Mouse (Mus musculus) mature B cell (primary cell): Measurements from ENCODE around the gene Lhfp.
"Not testable (repeated sequence)": the region's sequence is repeated elsewhere in the genome, so short reads cannot be mapped to it uniquely, and the experiment has no call there.

Experiments used
- in situ Hi-C: fragments of 300-500 bp; cut with MboI; formaldehyde crosslinking; loops from 2 replicates; pipeline ENCODE4 v1.14.3; 2019

Lhfp gene

DNA sequence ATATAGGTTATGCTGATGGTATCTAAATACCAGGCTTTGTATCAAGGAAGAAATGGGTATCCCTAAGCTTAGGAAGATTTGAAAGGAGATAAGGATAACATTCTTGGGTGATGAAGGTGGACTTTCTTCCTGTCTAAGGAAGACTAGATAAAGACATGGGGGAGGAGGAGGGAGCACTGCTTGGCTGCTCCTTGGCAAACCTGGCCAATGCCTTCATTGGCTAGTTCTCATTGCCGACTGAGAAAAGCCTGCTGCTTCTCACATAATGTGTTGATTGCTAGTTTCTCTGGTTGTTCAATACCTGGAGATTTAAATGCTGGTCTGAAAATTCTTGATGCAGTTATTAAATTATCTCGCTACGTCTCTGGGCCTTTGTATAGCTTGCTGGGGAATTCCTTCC is 172.0 kb downstream of the Lhfp start:
- in situ Hi-C loops, result no loop called here

DNA sequence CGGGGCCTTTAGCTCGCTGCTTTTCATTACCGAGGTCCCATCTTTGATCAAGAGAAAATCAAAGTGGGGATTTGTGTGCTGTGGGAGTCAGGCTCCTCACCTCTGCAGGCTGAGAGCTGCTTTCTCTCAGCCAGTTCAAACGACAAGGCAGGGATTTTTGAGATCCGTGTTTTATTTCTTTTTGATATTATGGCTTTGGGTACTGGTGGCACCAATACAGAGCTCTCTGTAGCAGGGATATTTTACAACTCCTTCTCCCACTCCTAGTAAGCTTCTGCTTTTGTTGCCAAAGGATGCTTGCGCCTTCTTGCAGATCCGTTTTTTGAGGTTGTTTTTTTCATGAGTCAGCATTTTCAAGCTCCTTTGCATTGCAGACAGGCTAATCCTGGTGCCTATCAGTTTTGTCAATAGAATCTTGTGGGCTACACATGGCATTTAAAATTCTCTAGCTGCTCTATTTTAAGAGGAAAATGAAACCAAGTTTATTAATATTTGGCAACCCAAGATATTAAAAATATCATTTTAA is 172.5 kb downstream of the Lhfp start:
- in situ Hi-C loops, result no loop called here

DNA sequence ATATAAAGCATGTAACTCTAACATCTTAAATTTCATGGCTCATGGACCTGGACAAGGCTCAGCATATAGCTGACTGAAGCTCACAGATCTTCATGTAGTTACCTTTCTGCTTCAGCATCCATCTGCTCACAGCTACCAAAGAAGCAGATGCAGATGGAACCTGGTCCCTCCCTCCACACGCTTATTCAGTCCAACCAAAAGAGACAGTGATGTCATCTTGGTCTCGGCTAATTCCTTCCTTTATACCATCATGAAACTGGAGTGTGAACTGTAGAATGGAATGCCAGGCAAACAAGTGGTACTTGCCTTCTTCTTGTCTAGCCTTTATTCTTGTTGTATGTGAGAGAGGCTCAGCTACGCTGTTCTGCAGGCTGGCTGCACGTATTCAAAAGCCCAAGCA is 173.1 kb downstream of the Lhfp start:
- in situ Hi-C loops, result no loop called here

DNA sequence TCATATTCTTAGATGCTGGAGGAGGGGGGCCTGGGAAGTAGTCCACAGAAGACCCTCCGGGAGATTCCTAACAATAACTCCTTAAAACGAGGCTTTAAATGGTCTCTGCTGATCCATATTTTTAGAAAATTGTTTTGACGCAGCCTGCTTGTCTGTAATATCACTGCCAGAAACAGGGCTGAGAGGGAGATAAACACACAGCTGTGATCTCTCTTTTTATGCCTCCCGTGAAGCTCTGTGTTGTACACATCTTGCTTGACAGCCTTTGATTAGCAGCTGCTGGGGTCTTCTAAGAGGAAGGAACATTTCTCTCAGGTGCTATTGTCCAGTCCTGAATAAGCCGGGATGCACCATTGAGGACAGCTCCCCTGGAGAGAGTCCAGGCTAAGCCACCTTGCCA is 176.4 kb downstream of the Lhfp start:
- in situ Hi-C loops, result no loop called here

DNA sequence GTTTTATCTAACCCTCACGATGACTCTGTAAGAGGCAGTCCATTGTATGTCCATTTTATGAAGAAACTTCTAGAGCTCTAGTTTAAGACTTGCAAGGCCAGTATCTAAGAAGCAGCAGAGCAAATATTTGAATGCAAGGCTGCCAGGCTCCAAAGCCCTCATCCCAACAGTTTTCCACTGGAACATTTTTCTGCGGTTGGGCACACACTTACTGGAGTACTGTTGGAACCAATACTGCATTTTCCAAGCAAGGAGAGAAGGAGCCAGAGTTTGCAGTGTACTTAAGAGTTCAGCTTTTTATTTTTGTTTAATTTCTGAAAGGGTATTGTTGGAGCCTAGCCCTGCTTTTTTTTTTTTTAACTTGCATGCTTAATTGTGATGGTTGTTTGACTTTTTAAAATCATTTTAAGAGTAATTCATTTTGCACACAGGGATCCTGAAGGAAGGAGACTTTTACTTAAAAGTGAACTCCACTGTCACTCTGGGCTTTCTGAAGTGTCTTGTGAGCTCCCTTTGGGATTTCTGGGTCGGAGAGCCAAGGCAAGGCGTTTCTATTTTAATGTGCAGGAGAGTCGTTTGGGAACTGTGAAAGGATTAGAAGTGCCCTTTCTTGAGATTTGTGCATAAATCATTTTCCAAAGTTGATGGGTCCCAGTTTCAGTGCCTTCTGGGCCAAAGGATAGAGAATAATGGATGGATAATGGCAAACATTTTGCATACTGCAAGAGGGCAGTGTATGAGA is 180.4 kb downstream of the Lhfp start:
- in situ Hi-C loops, result no loop called here

DNA sequence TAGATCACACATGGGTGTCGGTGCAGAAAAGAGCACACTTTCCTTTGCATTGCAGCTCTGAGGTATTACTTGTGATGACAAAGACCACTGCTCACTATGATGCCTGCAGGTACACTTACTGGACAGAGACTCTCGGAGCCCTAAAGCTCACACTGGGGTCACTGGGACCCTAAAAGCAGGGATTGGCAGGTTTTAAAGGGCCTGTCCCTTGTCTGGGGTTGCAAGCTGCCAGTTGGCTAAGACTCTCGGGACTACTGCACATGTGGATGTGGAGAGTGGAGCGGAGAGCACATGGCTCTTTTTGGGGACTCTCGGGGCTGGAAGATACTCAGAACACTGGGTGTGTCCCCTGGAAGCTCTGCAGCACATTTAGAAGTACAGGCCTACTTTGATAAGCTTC is 182.8 kb downstream of the Lhfp start:
- in situ Hi-C loops, result no loop called here

DNA sequence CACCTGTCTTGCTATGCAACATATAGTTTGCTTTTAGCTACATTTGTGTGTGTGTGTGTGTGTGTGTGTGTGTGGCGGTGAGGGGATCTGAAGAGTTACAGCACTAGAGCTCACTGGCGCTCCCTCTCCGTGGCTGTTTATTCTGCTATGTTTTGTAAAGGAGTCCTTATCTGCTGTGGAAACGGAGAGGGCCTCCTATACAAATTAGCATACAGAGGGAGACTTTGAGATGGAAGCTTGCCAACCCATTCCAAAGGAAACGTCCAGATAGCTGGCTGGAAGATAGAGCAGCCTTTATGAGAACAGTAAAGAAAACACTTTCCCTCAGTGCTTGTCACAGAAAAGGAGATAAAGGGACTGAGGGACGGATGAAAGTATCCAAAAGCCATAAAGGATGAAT is 184.4 kb downstream of the Lhfp start:
- in situ Hi-C loops, result no loop called here

DNA sequence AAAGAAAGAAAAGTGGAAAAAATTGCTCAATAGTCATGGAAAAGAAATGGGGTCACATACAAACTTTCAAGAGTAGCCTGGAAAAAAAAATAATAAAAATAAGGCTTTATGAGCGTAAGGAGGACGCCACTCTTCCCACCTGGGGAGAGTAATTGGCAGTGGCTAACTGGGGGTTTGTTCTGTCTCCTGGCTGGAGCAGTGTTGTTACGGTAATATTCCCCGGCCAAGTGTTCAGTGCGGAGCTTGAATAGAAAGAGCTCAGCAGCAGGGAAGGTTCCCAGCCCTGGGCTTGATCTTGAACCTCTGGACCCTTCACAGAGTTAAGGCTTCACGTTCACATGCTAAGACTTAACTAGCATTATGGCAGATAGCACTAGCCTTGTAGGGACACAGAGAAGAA is 184.9 kb downstream of the Lhfp start:
- in situ Hi-C loops, result no loop called here

DNA sequence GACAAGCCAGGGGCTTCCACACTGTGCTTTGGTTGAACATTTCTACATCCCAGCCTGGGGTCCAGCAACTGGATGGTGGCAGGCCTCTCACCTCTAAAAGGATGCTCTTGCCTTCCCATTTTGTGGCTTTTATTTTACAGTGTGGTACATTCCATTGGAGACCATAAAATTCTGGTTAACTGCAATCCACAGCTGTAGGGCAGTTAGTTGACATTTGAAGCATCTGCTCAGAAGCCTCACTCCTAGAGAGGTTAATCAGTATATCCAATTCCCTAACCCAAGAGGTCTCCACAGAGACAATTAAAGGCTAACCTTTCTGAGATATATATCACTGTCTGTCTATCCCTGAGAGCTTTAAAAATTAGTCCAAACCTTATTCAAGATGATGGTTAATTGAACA is 186.5 kb downstream of the Lhfp start:
- in situ Hi-C loops, result no loop called here

DNA sequence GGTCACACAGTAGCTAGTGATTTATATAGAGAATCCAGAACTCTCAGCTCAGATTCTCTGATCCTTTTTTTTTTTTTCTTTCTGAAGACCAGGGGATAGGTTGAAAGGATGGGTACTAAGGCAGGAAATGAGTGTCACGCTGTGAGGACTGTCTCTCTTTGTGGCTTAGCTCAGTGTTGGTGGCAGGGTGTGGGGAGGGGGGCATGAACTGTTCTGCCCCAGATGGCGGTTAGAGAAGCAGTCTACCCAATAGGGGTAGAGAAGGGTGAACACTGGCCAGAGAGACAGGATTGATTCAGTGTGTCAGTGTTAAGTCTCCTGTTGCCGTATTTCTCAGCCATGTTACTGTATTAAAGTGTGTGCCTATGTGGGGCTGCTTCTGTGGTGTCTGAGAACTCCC is 189.2 kb downstream of the Lhfp start:
- in situ Hi-C loops, result no loop called here

DNA sequence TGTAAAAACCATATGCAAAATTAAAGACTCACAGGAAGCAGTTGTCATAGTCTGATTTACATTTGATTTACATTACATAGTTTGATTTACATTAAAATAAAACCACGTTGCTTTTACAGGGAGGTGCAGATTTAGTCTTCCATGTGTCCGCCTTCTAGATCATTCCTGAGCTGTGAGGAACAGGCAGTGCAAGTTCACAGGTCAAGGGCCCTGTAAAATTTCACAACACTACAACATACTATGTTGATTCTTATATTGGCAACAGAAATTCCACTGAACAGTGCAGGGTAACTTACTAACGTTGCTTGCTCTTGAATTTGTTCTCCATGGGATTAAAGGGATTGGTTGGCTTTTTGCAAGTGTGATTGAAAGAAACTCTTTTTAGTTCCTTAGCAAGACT is 189.8 kb downstream of the Lhfp start:
- in situ Hi-C loops, result no loop called here

DNA sequence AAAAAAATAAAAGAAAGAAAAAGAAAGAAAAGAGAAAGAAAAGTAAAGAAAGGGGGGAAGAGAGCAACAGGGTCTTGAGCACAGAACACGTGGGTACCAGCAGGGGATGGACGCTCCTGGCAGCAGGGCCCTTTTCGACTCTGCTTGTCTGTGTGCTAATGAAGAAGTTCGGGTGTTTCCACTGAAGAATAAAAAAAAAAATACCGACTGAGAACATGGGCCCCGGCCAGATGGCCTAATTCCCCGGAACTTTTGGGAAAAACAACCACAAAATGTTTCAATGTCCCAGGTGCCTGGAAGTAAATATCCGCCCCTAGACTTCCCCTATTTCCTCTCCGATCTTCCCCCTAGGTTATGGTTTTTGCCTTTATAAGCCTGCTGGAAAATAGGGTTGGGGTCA is 191.1 kb downstream of the Lhfp start:
- in situ Hi-C loops, result not testable (repeated sequence)

DNA sequence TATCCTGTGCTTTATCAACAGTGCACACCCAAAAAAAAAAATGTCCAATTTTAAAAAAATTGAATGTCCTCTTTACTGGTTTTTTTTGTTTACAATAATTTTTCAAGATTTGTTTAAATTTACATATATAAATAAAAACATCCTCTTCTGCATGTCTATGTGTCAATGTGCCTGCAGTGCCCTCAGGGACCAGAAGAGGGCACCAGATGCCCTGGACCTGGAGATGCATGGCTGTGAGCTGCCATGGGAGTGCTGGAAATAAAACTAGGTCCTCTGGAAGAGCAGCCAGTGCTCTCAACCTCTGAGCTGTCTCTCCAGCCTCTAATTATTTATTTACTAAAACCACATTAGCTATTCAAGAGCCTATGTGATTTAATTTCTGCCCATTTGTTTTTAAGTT is 193.4 kb downstream of the Lhfp start:
- in situ Hi-C loops, result no loop called here

DNA sequence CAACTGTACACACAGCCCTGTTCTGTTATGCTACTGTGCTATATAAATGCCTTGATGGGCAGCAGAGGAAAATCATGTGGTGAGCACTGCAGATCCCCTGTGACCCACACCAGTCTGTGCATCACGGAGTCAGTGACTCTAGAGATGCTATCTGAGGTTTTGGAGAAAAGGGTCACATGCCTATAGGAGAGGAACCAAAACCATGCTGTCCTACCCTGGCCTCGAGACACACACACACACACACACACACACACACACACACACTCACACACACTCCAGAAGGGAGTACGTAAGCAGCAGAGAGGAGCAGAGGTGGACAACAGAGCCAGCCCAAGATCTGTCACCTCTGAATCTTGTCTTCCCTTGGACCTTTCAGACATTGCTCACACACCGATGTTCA is 195.1 kb downstream of the Lhfp start:
- in situ Hi-C loops, result no loop called here

DNA sequence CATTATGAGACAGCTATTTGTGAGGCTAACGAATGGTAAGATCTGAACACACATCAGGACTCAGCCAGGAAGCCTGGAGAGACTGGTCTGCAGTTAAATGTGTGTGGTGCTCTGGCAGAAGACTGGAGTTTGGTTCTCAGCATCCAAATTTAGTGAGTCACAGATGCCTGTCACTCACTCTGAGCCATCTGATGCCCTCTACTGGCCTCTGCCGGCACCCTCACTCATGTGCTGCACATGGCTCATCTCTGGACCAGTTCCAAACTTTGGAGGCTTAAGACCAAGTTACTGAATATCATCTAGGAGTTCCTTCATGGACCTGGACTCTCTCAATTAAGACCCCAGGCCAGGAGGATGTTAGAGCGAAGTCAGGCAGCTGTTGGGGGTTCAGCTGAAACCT is 198.8 kb downstream of the Lhfp start:
- in situ Hi-C loops, result no loop called here

DNA sequence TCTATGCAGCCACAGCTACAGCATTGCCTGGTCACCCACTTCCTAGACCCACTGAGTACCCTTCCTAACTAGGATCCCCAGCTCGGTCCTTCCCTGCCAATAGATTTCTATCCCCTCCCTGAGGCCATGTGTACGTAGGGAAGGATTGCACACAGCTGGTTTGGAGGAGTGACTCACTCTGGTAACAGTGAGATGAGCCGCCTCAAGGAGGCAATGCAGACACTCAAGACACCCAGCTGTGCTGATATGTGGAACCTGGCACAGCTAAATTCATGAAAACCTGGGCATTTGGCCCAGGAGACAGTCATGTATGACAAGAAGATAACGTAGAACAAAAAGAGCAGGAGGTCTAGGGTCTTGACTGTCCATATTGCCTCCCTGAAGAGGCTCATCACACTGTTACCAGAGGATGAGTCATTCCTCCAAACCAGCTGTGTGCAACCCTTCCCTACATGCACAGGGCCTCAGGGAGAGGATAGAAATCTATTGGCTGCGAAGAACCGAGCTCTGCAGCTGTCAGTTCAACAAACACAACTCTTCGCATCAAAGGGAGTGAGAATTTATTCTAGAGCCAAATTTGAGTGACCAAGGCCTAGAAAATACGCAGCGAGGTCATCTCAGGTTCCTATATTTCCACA is 204.4 kb downstream of the Lhfp start:
- in situ Hi-C loops, result no loop called here

DNA sequence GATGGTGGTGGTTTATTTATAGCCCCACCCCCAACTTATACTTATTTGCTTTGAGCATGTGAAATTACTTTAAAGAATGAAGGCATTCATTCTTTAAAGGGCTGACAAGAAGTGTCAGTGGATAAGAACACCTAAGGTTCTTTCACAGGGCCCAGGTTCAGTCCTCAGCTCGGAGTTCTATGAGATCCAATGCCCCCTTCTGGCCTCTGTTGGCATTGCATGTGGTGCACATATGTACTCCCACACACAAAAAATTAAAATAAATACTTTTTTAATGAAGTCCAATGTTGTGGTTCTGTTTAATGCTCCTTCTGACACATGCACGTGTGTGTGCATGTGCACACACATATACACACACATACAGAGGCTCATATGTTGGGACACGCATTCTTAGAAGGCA is 205.8 kb downstream of the Lhfp start:
- in situ Hi-C loops, result no loop called here

DNA sequence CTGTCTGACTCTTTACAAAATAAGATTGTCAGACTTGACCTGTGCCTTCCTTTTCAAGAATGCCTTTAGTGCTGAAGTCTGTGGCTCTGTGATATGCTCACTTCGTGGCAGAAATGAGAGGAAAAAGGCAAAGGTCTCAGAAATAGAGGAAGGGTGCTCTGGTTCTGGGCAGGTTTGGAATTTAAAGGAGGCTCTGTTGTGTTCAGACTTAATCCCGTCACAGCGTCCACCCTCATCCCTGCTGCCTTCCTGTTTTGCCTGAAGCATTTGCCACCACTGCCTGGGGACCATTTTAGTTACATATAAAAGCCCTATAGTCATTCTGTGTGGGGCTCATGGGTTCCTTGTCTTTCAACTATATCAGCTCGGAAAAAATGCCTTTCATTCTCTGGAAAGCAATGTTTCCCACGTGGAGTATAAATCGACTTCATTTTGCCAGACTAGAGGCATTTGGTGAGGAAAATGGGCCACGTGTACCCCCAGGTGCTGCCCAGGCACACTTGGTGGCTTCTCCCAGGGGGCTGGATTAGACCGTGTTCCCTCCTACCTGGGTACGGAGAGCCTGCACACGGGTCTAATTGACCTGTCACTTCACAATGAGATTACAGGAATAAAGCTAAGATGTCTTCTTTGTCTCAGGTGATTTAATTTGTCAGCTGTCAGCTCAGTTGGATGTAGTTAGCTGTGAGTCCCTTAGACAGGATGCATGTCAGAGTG is 207.0 kb downstream of the Lhfp start:
- in situ Hi-C loops, result no loop called here

DNA sequence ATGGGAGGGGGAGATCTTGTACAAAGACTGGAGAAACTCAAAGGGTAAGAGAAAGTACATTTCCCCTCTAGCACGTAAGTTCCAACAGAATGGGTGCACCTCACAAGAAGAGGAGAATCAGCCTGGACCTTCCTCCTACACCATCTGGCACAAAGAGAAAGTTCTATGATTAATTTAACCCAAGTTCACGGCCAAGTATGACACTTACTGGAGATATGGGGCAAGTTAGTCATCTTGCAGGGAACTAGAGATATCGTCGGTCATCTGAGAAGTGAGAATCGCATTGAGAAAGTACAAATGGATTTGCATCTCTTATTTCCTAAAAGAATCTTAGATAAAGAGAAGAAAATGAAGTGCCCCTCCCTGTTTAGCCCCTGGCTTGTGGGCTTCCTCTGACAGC is 211.2 kb downstream of the Lhfp start:
- in situ Hi-C loops, result loop anchor here (25.0 kb wide), 1 partner anchor 1015 kb away; no protein-coding TSS in a partner anchor

DNA sequence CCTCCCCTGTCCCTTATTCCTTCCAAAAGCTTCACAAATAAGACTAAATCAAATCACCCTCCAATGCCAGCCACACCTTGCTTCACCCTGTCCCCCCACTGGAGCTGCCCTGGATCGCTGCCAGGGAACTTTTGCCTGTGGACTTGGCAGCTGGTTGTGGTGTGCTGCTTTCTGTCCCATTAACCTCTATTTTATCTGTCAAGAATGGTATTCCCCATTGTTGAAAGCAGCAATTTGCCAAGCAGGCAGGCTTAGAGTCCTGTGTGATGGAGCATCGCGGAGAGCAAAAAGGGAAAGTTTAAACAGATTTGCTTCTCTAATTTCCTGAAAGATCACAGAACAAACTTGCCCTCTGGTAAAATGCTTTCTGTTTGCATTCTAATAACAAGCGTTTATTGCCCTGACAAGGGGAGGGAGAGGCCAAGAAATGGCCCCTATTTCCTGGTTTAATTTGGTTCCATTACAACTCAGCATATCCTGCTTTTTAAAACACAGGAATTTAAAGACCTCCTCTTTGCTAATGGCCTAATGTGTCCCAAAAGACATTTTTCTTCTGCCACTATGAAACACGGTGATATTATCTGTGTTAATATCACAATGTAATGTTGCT is 212.0 kb downstream of the Lhfp start:
- in situ Hi-C loops, result loop anchor here (25.0 kb wide), 1 partner anchor 1016 kb away; no protein-coding TSS in a partner anchor

DNA sequence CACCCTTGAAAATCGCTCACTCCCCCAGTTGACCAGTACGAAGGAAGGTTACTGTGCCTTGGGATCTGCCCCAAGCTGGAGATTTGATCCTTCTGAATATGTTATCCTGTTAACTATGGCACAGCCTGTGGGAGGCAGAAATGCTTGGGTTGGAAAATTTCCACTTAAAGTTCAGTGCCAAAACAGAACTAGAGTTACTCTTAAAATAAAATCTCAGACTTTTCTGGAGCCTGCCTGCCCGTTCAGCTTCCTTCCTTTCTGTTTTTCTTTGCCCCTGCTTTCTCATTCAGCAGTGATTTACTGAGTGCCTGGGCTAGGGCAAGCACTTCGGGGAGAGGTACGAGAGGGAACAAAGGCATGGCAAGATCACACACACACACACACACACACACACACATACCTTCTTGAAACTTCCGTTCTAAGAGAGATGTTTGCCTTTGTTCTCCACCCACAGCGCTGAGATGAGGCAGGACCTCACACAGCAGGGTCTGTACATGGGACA is 217.4 kb downstream of the Lhfp start:
- in situ Hi-C loops, result loop anchor here (25.0 kb wide), 1 partner anchor 1021 kb away; no protein-coding TSS in a partner anchor

DNA sequence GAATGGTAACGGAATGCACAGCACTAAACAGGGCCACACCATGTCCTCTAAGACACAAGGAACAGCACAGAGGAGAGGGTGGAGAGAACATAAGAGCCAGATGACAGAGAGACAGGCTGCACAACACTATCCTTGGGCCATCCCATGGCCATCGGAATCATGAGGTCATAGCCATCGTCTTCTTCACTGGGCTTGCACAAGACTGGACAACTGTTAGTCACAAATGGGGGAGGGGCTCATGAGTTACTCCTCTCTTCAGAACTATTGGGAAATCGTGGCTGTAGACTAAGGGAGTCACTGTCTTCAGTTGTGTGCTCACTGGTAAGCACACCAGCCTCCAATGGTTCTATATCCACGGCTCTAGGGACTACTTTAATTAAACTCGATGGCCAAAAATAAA is 224.8 kb downstream of the Lhfp start:
- in situ Hi-C loops, result loop anchor here (25.0 kb wide), 1 partner anchor 1029 kb away; no protein-coding TSS in a partner anchor
